Mouse (Mus musculus) thymus, adult 2 months (tissue): ENCODE measurements at regions not wholly inside any gene's neighbourhood (a gene's known extent, or its start where the extent isn't known, plus 50 kb on each side); places are given as distances from the start of the nearest gene placed in this dataset.

Experiments
- CTCF ChIP-seq: fragments of 200-500 bp; IDR thresholded peaks from 2 replicates; pipeline ENCODE4 v1.5.1; 2012; ENCODE audit warnings: mild to moderate bottlenecking, control low read depth, low read length, moderate library complexity, borderline replicate concordance; ENCODE audit not compliant: control insufficient read depth, poor library complexity, insufficient read depth; ENCODE audit errors: extremely low read depth
- POLR2A ChIP-seq: fragments of 200-500 bp; IDR thresholded peaks from 2 replicates; pipeline ENCODE4 v1.6.1; 2012; ENCODE audit warnings: mild to moderate bottlenecking, low read length, control low read depth, moderate library complexity; ENCODE audit not compliant: control insufficient read depth, poor library complexity, insufficient read depth; ENCODE audit errors: extremely low read depth

- TF ChIP-seq POLR2A (no peak), CTCF (no peak)
Observed at GRCm38 (mm10) chr13:107927499-107928215, 116.6 kb upstream of the Smim15 start.
